Mouse (Mus musculus) liver (tissue): ENCODE measurements around the gene Ncoa7.
"Not testable (repeated sequence)": the region's sequence is repeated elsewhere in the genome, so short reads cannot be mapped to it uniquely, and the experiment has no call there.

Source experiments
- DNase-seq: peaks from one replicate; pipeline ENCODE4 v3.0.0-alpha.2; 2020; ENCODE audit warnings: mixed read lengths

Gene Ncoa7

GRCm38 (mm10) chr10:30787684-30788339 is 15.3 kb downstream of the Ncoa7 start:
- peak; percentile 25 for DNase-seq

GRCm38 (mm10) chr10:30786103-30786754 is 16.9 kb downstream of the Ncoa7 start:
- no peak for DNase-seq

GRCm38 (mm10) chr10:30780921-30781320 is 22.2 kb downstream of the Ncoa7 start:
- DNase-seq, result not testable (repeated sequence)

GRCm38 (mm10) chr10:30778240-30778639 is 24.9 kb downstream of the Ncoa7 start:
- no peak for DNase-seq

GRCm38 (mm10) chr10:30775987-30776386 is 27.1 kb downstream of the Ncoa7 start:
- DNase-seq, result no peak

- no peak for DNase-seq
Observed at GRCm38 (mm10) chr10:30775568-30775967, 27.6 kb downstream of the Ncoa7 start.

GRCm38 (mm10) chr10:30774396-30774795 is 28.7 kb downstream of the Ncoa7 start:
- no peak for DNase-seq

- DNase-seq, result no peak
Observed at GRCm38 (mm10) chr10:30773181-30773580, 29.9 kb downstream of the Ncoa7 start.

- DNase-seq, result no peak
Observed at GRCm38 (mm10) chr10:30771417-30772158, 31.5 kb downstream of the Ncoa7 start.

- DNase-seq, result no peak
Observed at GRCm38 (mm10) chr10:30768820-30769219, 34.3 kb downstream of the Ncoa7 start.

- DNase-seq, result no peak
Observed at GRCm38 (mm10) chr10:30768250-30768649, 34.9 kb downstream of the Ncoa7 start.

- peak; percentile 93 for DNase-seq
Observed at GRCm38 (mm10) chr10:30763179-30763770, 39.9 kb downstream of the Ncoa7 start.

- no peak for DNase-seq
Observed at GRCm38 (mm10) chr10:30762284-30762964, 40.7 kb downstream of the Ncoa7 start.

- no peak for DNase-seq
Observed at GRCm38 (mm10) chr10:30759360-30760147, 43.6 kb downstream of the Ncoa7 start.

- DNase-seq, result no peak
Observed at GRCm38 (mm10) chr10:30756064-30756463, 47.1 kb downstream of the Ncoa7 start.

GRCm38 (mm10) chr10:30754825-30755457 is 48.2 kb downstream of the Ncoa7 start:
- peak; percentile 41 for DNase-seq

GRCm38 (mm10) chr10:30754082-30754481 is 49.0 kb downstream of the Ncoa7 start:
- no peak for DNase-seq

- DNase-seq, result no peak
Observed at GRCm38 (mm10) chr10:30752485-30752884, 50.6 kb downstream of the Ncoa7 start.

GRCm38 (mm10) chr10:30751586-30751985 is 51.5 kb downstream of the Ncoa7 start:
- DNase-seq, result no peak

- DNase-seq, result peak; percentile 82
Observed at GRCm38 (mm10) chr10:30749807-30750206, 53.3 kb downstream of the Ncoa7 start.

GRCm38 (mm10) chr10:30745238-30745974 is 57.7 kb downstream of the Ncoa7 start:
- no peak for DNase-seq
